Mouse (Mus musculus) layer of hippocampus, postnatal 14 days (tissue): ENCODE measurements around the gene Rere. TPM values are rescaled to one million over a fixed set of nuclear protein-coding genes. Genes with fewer than 3 reads are reported as not detected.
A peak's percentile ranks its signal among the peaks of the same experiment; 100 is the strongest.

Experiments used
- DNase-seq, 2 experiments: peaks; one replicate each; pipeline ENCODE4 v3.0.0; 2021 to 2022; ENCODE audit warnings: low spot score in 2 of 2, mixed read lengths in 1 of 2
- total RNA-seq, 2 experiments: library from RNA; stranded (reverse); gene quantifications; 2 replicates each; pipeline ENCODE4 v1.2.3; 2021

Gene Rere
- total RNA-seq, 2 experiments from 2014 or later: 118 to 127 TPM

DNA sequence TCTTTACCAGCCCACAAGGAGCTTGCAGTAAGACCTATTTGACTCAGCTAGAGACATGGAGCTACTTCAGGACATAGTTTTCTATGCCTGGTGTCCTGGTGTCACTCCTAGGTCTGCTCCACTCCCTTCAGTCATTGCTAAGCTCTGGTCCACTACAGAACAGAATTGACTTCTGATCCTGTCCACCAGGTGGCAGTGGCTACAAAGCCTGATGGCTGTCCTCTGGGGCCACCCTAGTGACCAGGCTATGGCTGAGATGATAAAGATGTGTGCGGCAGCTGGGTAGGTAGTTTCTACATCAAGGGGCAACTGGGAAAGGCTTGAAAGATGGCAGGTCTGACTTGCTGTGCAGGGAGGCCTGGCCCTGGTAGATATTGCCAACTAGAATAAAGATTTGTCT is 344.0 kb downstream of the Rere start:
- DNase-seq: peak; percentile 46 to 52

GRCm38 (mm10) chr4:150625951-150626732 is 344.7 kb downstream of the Rere start:
- no peak for DNase-seq

DNA sequence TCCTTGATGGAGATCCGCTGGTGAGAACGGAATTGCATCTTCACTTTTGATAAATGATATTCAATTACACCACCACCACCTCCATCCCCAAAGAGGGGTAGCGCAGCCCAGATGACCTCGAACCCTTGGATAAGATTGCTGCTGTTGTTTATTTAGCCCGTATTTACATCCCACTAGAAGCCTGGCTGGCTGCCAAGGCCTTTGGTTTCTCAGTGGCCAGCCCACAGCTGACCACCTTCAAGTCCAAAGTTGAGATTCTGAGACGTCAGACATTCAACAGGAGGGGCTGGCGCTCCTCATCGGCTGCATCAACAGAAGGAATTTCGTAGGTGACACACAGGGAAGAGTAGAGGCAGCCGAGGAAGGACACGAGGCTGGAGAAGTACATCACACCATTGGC is 347.8 kb downstream of the Rere start:
- no peak for DNase-seq

GRCm38 (mm10) chr4:150635568-150635967 is 354.1 kb downstream of the Rere start:
- DNase-seq: no peak

DNA sequence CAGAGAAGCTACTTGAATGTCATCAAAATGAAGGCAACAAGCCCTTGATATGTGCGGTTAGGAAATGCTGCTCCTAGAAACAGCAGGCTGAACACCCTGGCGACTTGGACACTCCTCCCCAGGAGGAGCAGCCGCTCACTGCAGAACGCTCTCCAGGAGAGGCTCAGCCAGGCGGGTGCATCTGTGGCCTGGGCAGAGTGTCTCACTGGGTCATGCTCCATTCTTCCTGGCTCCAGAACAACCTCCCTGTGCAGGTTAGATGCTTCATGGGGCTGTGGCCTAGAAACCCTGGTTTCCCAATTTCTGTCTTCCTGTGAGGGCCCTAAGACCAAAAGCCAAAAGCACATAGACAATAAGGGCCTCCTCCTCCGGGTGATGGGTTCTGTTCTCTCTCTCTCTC is 355.2 kb downstream of the Rere start:
- DNase-seq: no peak

DNA sequence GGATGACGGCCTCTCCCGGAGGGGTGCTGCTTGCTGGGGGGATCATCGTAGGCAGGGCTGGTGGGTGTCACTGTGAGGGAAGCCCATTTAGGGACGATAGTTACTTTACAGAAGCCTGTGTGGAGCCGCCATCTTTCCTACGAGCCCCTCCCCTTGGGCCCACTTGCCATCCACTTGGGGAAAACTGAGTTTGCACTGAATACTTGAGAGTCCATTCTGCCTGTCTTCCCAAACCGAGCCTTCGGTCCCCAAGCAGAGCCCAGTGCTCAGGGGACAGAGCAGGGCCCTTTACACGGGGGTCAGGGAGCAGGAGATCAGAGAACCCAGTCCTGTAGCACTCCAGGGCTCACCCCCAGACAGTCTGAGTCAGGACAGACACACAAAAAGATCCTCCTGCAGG is 362.9 kb downstream of the Rere start:
- DNase-seq: no peak

DNA sequence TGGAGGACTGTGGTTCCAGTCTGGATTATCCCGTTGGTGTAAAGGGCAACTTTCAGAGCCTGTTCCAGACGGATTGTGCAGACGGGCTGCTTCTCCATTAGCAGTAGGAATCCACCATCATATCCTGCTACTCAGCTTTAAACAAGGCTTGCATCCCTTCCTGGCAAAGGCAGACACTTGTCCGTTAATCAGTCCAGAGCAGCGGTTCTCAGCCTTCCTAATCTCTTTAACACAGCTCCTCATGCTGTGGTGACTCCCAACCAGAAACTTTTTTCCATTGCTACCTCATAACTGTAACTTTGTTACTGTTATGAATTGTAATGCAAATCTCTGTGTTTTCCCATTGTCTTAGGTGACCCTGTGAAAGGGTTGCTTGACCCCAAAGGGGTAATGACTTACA is 367.9 kb downstream of the Rere start:
- DNase-seq: no peak

DNA sequence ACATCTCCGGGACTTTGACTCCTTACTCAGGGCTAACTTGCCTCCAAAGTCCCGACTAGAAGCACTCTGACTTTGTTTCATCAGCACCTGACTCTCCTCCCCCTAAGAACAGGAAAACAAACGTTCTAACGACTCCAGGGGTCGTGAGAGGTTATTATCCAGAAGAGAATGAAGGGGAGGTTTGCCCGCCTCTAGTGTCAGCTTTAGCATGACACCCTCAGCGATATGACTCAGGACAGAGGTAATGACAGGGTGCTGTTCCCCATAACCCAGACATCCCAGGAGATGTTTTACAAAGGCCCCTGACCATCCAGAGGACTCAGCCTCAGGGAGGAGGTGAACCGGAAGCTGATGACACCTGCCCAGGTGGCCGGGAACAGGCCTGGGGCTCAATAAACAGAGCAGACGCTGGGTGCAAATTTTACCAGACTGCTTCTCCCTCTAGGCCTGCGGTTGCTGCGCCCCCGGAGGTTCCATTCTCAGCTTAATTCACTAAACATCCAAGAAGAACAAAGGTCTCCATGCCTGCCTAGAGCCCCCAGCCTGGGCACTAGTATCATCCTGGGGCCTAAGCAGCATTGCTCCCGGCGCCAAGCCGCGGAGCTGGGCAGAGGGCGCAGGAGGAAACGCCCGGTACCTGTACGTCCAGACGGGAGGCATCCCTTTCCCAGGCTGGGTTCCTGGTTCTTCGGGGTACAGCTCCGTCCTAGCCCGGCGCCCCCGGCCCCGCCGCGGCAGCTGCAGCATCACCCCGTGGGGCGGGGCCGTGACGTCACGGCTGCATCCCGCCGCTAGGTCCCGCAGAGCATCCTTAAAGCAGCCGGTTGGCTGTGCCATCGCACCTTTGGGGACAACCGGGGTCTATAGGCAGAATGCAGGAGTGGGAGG is 370.2 kb downstream of the Rere start, which contains the start of gene Slc45a1:
Gene Slc45a1, minus strand, starts transcription at position 785 of the 888 bp plus-strand sequence.
- DNase-seq: peak in 1 of 2 experiments; percentile 45

DNA sequence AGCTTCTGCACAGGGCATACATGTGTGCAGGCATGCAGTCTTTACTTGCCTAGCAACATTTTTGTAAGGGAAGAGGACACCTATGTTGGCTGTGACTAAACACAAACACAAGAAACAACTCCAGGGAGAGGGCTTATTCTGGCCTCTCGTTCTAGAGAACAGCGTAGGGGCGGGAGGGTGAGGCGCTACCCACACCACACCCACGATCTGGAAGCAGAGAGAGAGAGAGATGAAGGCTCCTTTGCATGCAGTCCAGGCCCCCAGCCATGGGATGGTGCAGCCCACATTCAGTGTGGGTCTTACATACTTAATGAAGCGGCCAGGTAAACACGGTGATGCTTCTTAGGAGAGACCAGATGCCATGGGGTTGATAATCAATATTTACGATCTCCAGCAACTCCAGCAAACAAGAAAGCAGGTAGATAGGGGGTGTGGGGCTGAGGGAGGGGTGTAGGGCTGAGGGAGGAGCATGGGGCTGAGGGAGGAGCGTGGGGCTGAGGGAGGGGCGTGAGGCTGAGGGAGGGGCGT is 371.7 kb downstream of the Rere start:
- no peak for DNase-seq

DNA sequence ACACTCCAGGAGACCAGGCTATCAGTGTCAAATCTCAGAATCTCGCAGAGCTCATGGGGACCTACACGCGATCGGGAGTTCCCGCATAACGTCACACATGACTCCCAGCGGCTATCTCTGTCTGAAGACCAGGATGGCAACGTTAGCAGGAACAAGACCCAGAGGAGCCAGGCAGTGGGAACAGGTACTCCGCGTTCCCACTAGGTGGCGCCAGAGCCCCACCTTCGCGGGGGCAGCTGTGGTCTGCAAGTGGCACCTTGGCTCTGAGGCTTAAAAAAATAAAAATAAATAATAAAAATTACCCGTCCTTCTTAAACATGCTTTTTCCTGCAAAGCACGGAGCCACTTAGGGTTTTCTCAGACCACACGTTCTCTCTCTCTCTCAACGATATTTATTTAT is 374.5 kb downstream of the Rere start:
- peak; percentile 82 to 88 for DNase-seq

- DNase-seq: no peak
These were observed 375.1 kb downstream of the Rere start for GRCm38 (mm10) chr4:150656504-150656903.

DNA sequence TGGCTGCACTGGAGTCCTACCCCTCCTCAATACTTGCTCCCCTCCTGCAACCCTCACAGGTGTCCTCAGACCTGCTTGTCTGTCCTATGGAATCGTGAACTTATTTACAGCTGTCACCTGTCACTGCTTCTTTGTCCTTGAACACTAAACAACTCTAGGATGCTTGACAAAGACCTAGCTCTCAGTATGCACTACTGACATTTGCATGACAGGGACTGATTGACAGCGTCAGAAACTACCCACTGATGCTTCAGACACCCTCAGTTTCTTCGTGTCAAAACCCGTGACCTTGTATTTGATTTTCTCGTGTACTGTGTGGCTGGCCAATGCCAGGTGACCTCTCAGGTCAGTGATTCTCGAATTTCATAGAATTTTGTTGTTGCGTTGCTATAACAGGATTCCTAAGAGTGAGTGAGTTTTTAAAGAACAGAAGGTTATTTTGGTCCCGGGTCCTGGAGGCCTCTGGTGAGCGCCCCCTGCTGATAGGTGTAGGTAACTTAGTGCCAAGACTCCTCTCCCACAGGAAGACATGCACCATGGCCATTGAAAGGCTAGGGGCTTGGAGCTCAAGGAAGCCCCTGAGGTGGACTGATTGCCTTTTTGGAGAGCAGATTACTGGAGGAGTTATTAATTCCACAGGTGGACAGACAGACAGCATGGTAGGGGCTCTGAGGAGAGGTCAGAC is 378.6 kb downstream of the Rere start:
- no peak for DNase-seq

- no peak for DNase-seq
These were observed 380.4 kb downstream of the Rere start for GRCm38 (mm10) chr4:150661886-150662285.

- DNase-seq: no peak
These were observed 381.7 kb downstream of the Rere start for GRCm38 (mm10) chr4:150663192-150663591.

GRCm38 (mm10) chr4:150664726-150665125 is 383.3 kb downstream of the Rere start:
- DNase-seq: no peak

- DNase-seq: no peak
These were observed 384.4 kb downstream of the Rere start for GRCm38 (mm10) chr4:150665806-150666205.

Other genes starting within 250 kb of the Rere start
- gene Gpr157, start 194.3 kb upstream of the Rere start, total RNA-seq: 1 to 10 TPM; 1.1 to 1.4 TPM
- 1 to 10 TPM; 4.2 to 5.3 TPM for gene Slc2a5, start 162.4 kb upstream of the Rere start, total RNA-seq
- gene Slc2a7, start 132.7 kb upstream of the Rere start, total RNA-seq: not detected
- gene Car6, start 80.3 kb upstream of the Rere start, total RNA-seq: not detected
- gene Eno1, start 44.9 kb upstream of the Rere start, total RNA-seq: 100 to 1,000 TPM; 395 to 425 TPM